Mouse (Mus musculus) stomach, postnatal 0 days (tissue): Measurements from ENCODE around the gene Ddx21. TPM values are rescaled to one million over a fixed set of nuclear protein-coding genes. Genes with fewer than 3 reads are reported as not detected.

Experiments used
- ATAC-seq: fragments of 200-750 bp; cut with Nextera tagmentation; 2 replicates; pipeline ENCODE4 v1.8.0; 2017; ENCODE audit not compliant: low FRiP score, low TSS enrichment
- DNase-seq: peaks from one replicate; pipeline ENCODE4 v3.0.0-alpha.2; 2016; ENCODE audit warnings: low spot score
- H3K27ac ChIP-seq: fragments of 300-500 bp; sonication (generic); replicated peaks from 2 replicates; pipeline ENCODE4 v1.5.1; 2014; ENCODE audit warnings: mild to moderate bottlenecking, control low read depth
- H3K27me3 ChIP-seq: fragments of 300-500 bp; sonication (generic); 2 replicates; pipeline ENCODE4 v1.6.1; 2014; ENCODE audit warnings: low read length; ENCODE audit not compliant: control insufficient read depth, insufficient read depth
- H3K36me3 ChIP-seq: fragments of 300-500 bp; sonication (generic); 2 replicates; pipeline ENCODE4 v1.6.1; 2014; ENCODE audit warnings: low read length, mixed read lengths; ENCODE audit not compliant: control insufficient read depth, insufficient read depth
- H3K4me1 ChIP-seq: fragments of 300-500 bp; sonication (generic); replicated peaks from 2 replicates; pipeline ENCODE4 v1.6.1; 2014; ENCODE audit warnings: antibody characterized with exemption; ENCODE audit not compliant: control insufficient read depth, insufficient read depth
- H3K4me2 ChIP-seq: fragments of 300-500 bp; sonication (generic); replicated peaks from 2 replicates; pipeline ENCODE4 v1.6.1; 2014; ENCODE audit warnings: low read depth, mild to moderate bottlenecking, control low read depth, moderate library complexity
- H3K4me3 ChIP-seq: fragments of 300-500 bp; sonication (generic); 2 replicates; pipeline ENCODE4 v1.5.1; 2014; ENCODE audit warnings: low read depth, low read length, control low read depth
- H3K9ac ChIP-seq: fragments of 300-500 bp; sonication (generic); 2 replicates; pipeline ENCODE4 v1.6.1; 2014; ENCODE audit warnings: mild to moderate bottlenecking, low read length, control low read depth, mixed read lengths
- H3K9me3 ChIP-seq: fragments of 300-500 bp; sonication (generic); 2 replicates; pipeline ENCODE4 v1.6.1; 2016; ENCODE audit warnings: low read length; ENCODE audit not compliant: control insufficient read depth
- CTCF ChIP-seq: IDR thresholded peaks from 2 replicates; pipeline ENCODE4 v1.5.1; 2016; ENCODE audit warnings: antibody characterized with exemption, low read depth, mild to moderate bottlenecking, moderate library complexity
- EP300 ChIP-seq: optimal IDR thresholded peaks from 2 replicates; pipeline ENCODE3; 2016; ENCODE audit warnings: antibody characterized with exemption
- WGBS: fragments of 180-500 bp; shearing (Covaris S2); extraction: QIAGEN DNeasy Blood & Tissue Kit; methylation state at CpG from one replicate; pipeline ENCODE4 v1.1.7; 2014; 5-methylcytosine and 5-hydroxymethylcytosine counted together
- polyA plus RNA-seq: library from polyadenylated mRNA; unstranded; fragments of >200 nt; fragmentation: Nextera tagmentation; extraction: Ambion mirVana; gene quantifications from 2 replicates; pipeline ENCODE4 v1.2.1, GENCODE M21; 2015

The Ddx21 gene
- polyA plus RNA-seq, 1 experiment from 2014 or later: 11.1 TPM

- TF ChIP-seq EP300 (no peak), CTCF (0 out of 2 replicates have a peak, but pooled peaks have one; percentile 1)
- Histone ChIP-seq H3K9ac (peak overlapping the region; percentile 80), H3K27me3 (no peaks in the 10 kb centered on the region), H3K9me3 (no peaks in the 10 kb centered on the region), H3K4me3 (peak overlapping the region; percentile 92), H3K36me3 (peaks cover 11% of the 10 kb centered on the region; the same call in 1 of the 2 replicates), H3K4me1 (0 out of 2 replicates have a peak, but pooled peaks cover 2% of the 10 kb centered on the region), H3K27ac (peak overlapping the region; percentile 81), H3K4me2 (peak overlapping the region; percentile 75)
- WGBS: 2% methylated on average over 54 of the region's 54 CpGs
- DNase-seq: no peak
- peak; percentile 82 for ATAC-seq
These were observed 24.3 kb downstream of the Ddx21 start for GRCm38 (mm10) chr10:62577673-62578337.

GRCm38 (mm10) chr10:62575001-62575400, 27.1 kb downstream of the Ddx21 start:
- no peak for ATAC-seq
- TF ChIP-seq EP300: no peak
- TF ChIP-seq CTCF: no peak
- 92% methylated on average over 13 of the region's 13 CpGs for WGBS

GRCm38 (mm10) chr10:62570126-62570871, 31.8 kb downstream of the Ddx21 start:
- DNase-seq: no peak
- no peaks in the 10 kb centered on the region for H3K27me3 ChIP-seq
- H3K4me1 ChIP-seq: no peaks in the 10 kb centered on the region
- H3K4me2 ChIP-seq: no peak overlapping the region
- H3K27ac ChIP-seq: no peak overlapping the region
- H3K4me3 ChIP-seq: no peak overlapping the region
- peaks cover 9% of the 10 kb centered on the region for H3K36me3 ChIP-seq
- no peak for TF ChIP-seq EP300
- no peak overlapping the region for H3K9ac ChIP-seq
- no peak for ATAC-seq
- H3K9me3 ChIP-seq: no peaks in the 10 kb centered on the region
- WGBS: 89% methylated on average over 7 of the region's 7 CpGs

More at GRCm38 (mm10) chr10:62575001-62575400, 27.1 kb downstream of the Ddx21 start:
- H3K36me3 ChIP-seq: 0 out of 2 replicates have a peak, but pooled peaks cover 4% of the 10 kb centered on the region
- no peak overlapping the region for H3K27ac ChIP-seq
- H3K4me2 ChIP-seq: no peak overlapping the region
- no peak overlapping the region for H3K4me3 ChIP-seq
- DNase-seq: no peak
- no peaks in the 10 kb centered on the region for H3K9me3 ChIP-seq
- H3K27me3 ChIP-seq: no peaks in the 10 kb centered on the region
- H3K9ac ChIP-seq: no peak overlapping the region
- H3K4me1 ChIP-seq: 0 out of 2 replicates have a peak, but pooled peaks cover 2% of the 10 kb centered on the region

- H3K4me3 ChIP-seq: no peak overlapping the region
- H3K4me2 ChIP-seq: no peak overlapping the region
- H3K4me1 ChIP-seq: no peaks in the 10 kb centered on the region
- H3K27me3 ChIP-seq: no peaks in the 10 kb centered on the region
- 87% methylated on average over 4 of the region's 4 CpGs for WGBS
- no peaks in the 10 kb centered on the region for H3K9me3 ChIP-seq
- DNase-seq: no peak
- TF ChIP-seq CTCF: no peak
- TF ChIP-seq EP300: no peak
- peaks cover 10% of the 10 kb centered on the region for H3K36me3 ChIP-seq
- no peak for ATAC-seq
- H3K9ac ChIP-seq: no peak overlapping the region
- no peak overlapping the region for H3K27ac ChIP-seq
These were observed 33.2 kb downstream of the Ddx21 start for GRCm38 (mm10) chr10:62568861-62569260.

GRCm38 (mm10) chr10:62557736-62558135, 44.3 kb downstream of the Ddx21 start:
- no peak overlapping the region for H3K4me3 ChIP-seq
- no peak overlapping the region for H3K27ac ChIP-seq
- H3K36me3 ChIP-seq: peaks cover 8% of the 10 kb centered on the region; the same call in 1 of the 2 replicates
- H3K4me2 ChIP-seq: no peak overlapping the region
- no peaks in the 10 kb centered on the region for H3K9me3 ChIP-seq
- no peak overlapping the region for H3K9ac ChIP-seq
- 83% methylated on average over 1 of the region's 1 CpGs for WGBS
- ATAC-seq (no peak), DNase-seq (no peak)
- no peak for TF ChIP-seq EP300
- peak; percentile 63 for TF ChIP-seq CTCF
- no peaks in the 10 kb centered on the region for H3K4me1 ChIP-seq
- no peaks in the 10 kb centered on the region for H3K27me3 ChIP-seq

- peaks cover 6% of the 10 kb centered on the region; the same call in 1 of the 2 replicates for H3K36me3 ChIP-seq
- TF ChIP-seq CTCF (no peak), EP300 (no peak)
- no peak overlapping the region for H3K9ac ChIP-seq
- H3K4me2 ChIP-seq: no peak overlapping the region
- H3K27me3 ChIP-seq: no peaks in the 10 kb centered on the region
- no peaks in the 10 kb centered on the region for H3K4me1 ChIP-seq
- no peak overlapping the region for H3K4me3 ChIP-seq
- H3K9me3 ChIP-seq: no peaks in the 10 kb centered on the region
- WGBS: 86% methylated on average over 6 of the region's 6 CpGs
- H3K27ac ChIP-seq: no peak overlapping the region
- ATAC-seq: no peak
- no peak for DNase-seq
These were observed 45.6 kb downstream of the Ddx21 start for GRCm38 (mm10) chr10:62556558-62556901.
